Mouse (Mus musculus): Measurements from ENCODE around the gene Triml2.

Gene Triml2

GRCm38 (mm10) chr8:43180054-43180690 is at the start of gene Triml2:
Triml2 (plus strand) TSS chr8:43180541.
- in situ Hi-C loops (cut with MboI; ENCODE audit: low pct_unique_long_range_greater_than_20kb in 1 of 2, low sequenced_read_pairs in 2 of 2, unreplicated experiment in 1 of 2), result loop anchor here in 1 of 2 experiments (25.0 kb wide), 1 partner anchor 157 kb away; no protein-coding TSS in a partner anchor

GRCm38 (mm10) chr8:43141386-43141785 is 39.0 kb upstream of the Triml2 start, which contains the start of gene Triml1:
Triml1 (minus strand) TSS chr8:43141486.
- in situ Hi-C loops (cut with MboI; ENCODE audit: low pct_unique_long_range_greater_than_20kb in 1 of 2, low sequenced_read_pairs in 2 of 2, unreplicated experiment in 1 of 2), result no loop called here

- in situ Hi-C loops (cut with MboI; ENCODE audit: low pct_unique_long_range_greater_than_20kb in 1 of 2, low sequenced_read_pairs in 2 of 2, unreplicated experiment in 1 of 2), result no loop called here
Observed at GRCm38 (mm10) chr8:43149307-43149706, 31.0 kb upstream of the Triml2 start.

GRCm38 (mm10) chr8:43163255-43163654 is 17.1 kb upstream of the Triml2 start:
- in situ Hi-C loops (cut with MboI; ENCODE audit: low pct_unique_long_range_greater_than_20kb in 1 of 2, low sequenced_read_pairs in 2 of 2, unreplicated experiment in 1 of 2), result no loop called here

- in situ Hi-C loops (cut with MboI; ENCODE audit: low pct_unique_long_range_greater_than_20kb in 1 of 2, low sequenced_read_pairs in 2 of 2, unreplicated experiment in 1 of 2), result no loop called here
Observed at GRCm38 (mm10) chr8:43164453-43164852, 15.9 kb upstream of the Triml2 start.

- in situ Hi-C loops (cut with MboI; ENCODE audit: low pct_unique_long_range_greater_than_20kb in 1 of 2, low sequenced_read_pairs in 2 of 2, unreplicated experiment in 1 of 2), result no loop called here
Observed at GRCm38 (mm10) chr8:43168083-43168482, 12.3 kb upstream of the Triml2 start.

- in situ Hi-C loops (cut with MboI; ENCODE audit: low pct_unique_long_range_greater_than_20kb in 1 of 2, low sequenced_read_pairs in 2 of 2, unreplicated experiment in 1 of 2), result no loop called here
Observed at GRCm38 (mm10) chr8:43169249-43169755, 11.0 kb upstream of the Triml2 start.

- in situ Hi-C loops (cut with MboI; ENCODE audit: low pct_unique_long_range_greater_than_20kb in 1 of 2, low sequenced_read_pairs in 2 of 2, unreplicated experiment in 1 of 2), result loop anchor here in 1 of 2 experiments (25.0 kb wide), 1 partner anchor 160 kb away; no protein-coding TSS in a partner anchor
Observed at GRCm38 (mm10) chr8:43176766-43177486, 3.4 kb upstream of the Triml2 start.

- in situ Hi-C loops (cut with MboI; ENCODE audit: low pct_unique_long_range_greater_than_20kb in 1 of 2, low sequenced_read_pairs in 2 of 2, unreplicated experiment in 1 of 2), result loop anchor here in 1 of 2 experiments (25.0 kb wide), 1 partner anchor 159 kb away; no protein-coding TSS in a partner anchor
Observed at GRCm38 (mm10) chr8:43178263-43178662, 2.1 kb upstream of the Triml2 start.

- in situ Hi-C loops (cut with MboI; ENCODE audit: low pct_unique_long_range_greater_than_20kb in 1 of 2, low sequenced_read_pairs in 2 of 2, unreplicated experiment in 1 of 2), result loop anchor here in 1 of 2 experiments (25.0 kb wide), 1 partner anchor 158 kb away; no protein-coding TSS in a partner anchor
Observed at GRCm38 (mm10) chr8:43179189-43179588, 1.2 kb upstream of the Triml2 start.

- in situ Hi-C loops (cut with MboI; ENCODE audit: low pct_unique_long_range_greater_than_20kb in 1 of 2, low sequenced_read_pairs in 2 of 2, unreplicated experiment in 1 of 2), result loop anchor here in 1 of 2 experiments (25.0 kb wide), 1 partner anchor 155 kb away; no protein-coding TSS in a partner anchor
Observed at GRCm38 (mm10) chr8:43182281-43182680, 1.9 kb downstream of the Triml2 start.

GRCm38 (mm10) chr8:43215554-43215953 is 35.2 kb downstream of the Triml2 start:
- in situ Hi-C loops (cut with MboI; ENCODE audit: low pct_unique_long_range_greater_than_20kb in 1 of 2, low sequenced_read_pairs in 2 of 2, unreplicated experiment in 1 of 2), result no loop called here

- in situ Hi-C loops (cut with MboI; ENCODE audit: low pct_unique_long_range_greater_than_20kb in 1 of 2, low sequenced_read_pairs in 2 of 2, unreplicated experiment in 1 of 2), result no loop called here
Observed at GRCm38 (mm10) chr8:43243326-43243725, 63.0 kb downstream of the Triml2 start.

Data from mouse embryonic stem cell (cell line).